Mouse (Mus musculus) heart, embryonic 16.5 days (tissue): ENCODE measurements around the gene Chrdl2. TPM values are rescaled to one million over a fixed set of nuclear protein-coding genes. Genes with fewer than 3 reads are reported as not detected.

Source experiments
- ATAC-seq: fragments of 200-750 bp; cut with Nextera tagmentation; replicated peaks from 2 replicates; pipeline ENCODE4 v1.8.0; 2017; ENCODE audit warnings: moderate number of reproducible peaks; ENCODE audit not compliant: insufficient read depth, low FRiP score; ENCODE audit errors: extremely low read depth
- H3K27ac ChIP-seq: fragments of 300-500 bp; sonication (generic); 2 replicates; pipeline ENCODE4 v1.5.1; 2014; ENCODE audit warnings: mild to moderate bottlenecking, low read length, control low read depth, moderate library complexity
- H3K27me3 ChIP-seq: fragments of 300-500 bp; sonication (generic); 2 replicates; pipeline ENCODE4 v1.6.1; 2014; ENCODE audit warnings: low read length, mixed read lengths; ENCODE audit not compliant: control insufficient read depth, insufficient read depth
- H3K36me3 ChIP-seq: fragments of 300-500 bp; sonication (generic); 2 replicates; pipeline ENCODE4 v1.6.1; 2014; ENCODE audit not compliant: control insufficient read depth, insufficient read depth
- H3K4me1 ChIP-seq: fragments of 300-500 bp; sonication (generic); 2 replicates; pipeline ENCODE4 v1.6.1; 2014; ENCODE audit warnings: low read length, mixed read lengths; ENCODE audit not compliant: control insufficient read depth, insufficient read depth
- H3K4me2 ChIP-seq: fragments of 300-500 bp; sonication (generic); 2 replicates; pipeline ENCODE4 v1.6.1; 2014; ENCODE audit warnings: low read depth, mild to moderate bottlenecking, control low read depth, low read length
- H3K4me3 ChIP-seq: fragments of 300-500 bp; sonication (generic); 2 replicates; pipeline ENCODE4 v1.5.1; 2014; ENCODE audit warnings: mild to moderate bottlenecking, control low read depth, low read length
- H3K9ac ChIP-seq: fragments of 300-500 bp; sonication (generic); 2 replicates; pipeline ENCODE4 v1.6.1; 2014; ENCODE audit warnings: low read length, control low read depth
- H3K9me3 ChIP-seq: fragments of 300-500 bp; sonication (generic); replicated peaks from 2 replicates; pipeline ENCODE4 v1.6.1; 2016; ENCODE audit warnings: low read length; ENCODE audit not compliant: control insufficient read depth
- WGBS: fragments of 180-500 bp; shearing (Covaris S2); extraction: QIAGEN DNeasy Blood & Tissue Kit; methylation state at CpG from one replicate; pipeline ENCODE4 v1.1.7; 2014; 5-methylcytosine and 5-hydroxymethylcytosine counted together
- polyA plus RNA-seq: library from polyadenylated mRNA; unstranded; fragments of >200 nt; fragmentation: Nextera tagmentation; extraction: Ambion mirVana; gene quantifications from 2 replicates; pipeline ENCODE4 v1.2.1, GENCODE M21; 2015

Chrdl2 gene
- polyA plus RNA-seq, 1 experiment from 2014 or later = not detected

DNA sequence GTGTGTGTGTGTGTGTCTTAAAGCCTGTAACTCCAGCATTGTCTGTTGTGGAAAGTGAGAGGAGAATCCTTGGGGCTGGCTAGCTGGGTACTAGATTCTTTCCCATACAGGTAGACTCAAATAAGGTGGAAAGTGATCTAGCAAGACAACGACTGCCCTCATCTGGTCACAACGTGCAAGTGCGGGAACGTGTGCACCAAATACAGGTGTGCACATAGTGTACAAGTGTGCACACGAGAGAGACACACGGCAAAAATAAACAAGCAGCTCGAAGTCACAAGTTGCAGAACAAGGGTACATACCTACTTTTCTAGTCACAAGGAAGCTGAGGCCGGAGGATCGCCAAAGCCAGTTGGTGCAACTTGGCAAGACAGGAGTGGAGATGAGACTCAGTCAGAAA, 2.2 kb upstream of the Chrdl2 start:
- Histone ChIP-seq H3K9ac (no peak overlapping the region), H3K4me3 (no peak overlapping the region), H3K4me1 (no peaks in the 10 kb centered on the region), H3K36me3 (no peaks in the 10 kb centered on the region), H3K27ac (no peak overlapping the region), H3K27me3 (peaks cover 48% of the 10 kb centered on the region), H3K4me2 (no peak overlapping the region), H3K9me3 (no peaks in the 10 kb centered on the region)
- ATAC-seq = no peak
- 49% methylated on average over 9 of the region's 9 CpGs for WGBS

DNA sequence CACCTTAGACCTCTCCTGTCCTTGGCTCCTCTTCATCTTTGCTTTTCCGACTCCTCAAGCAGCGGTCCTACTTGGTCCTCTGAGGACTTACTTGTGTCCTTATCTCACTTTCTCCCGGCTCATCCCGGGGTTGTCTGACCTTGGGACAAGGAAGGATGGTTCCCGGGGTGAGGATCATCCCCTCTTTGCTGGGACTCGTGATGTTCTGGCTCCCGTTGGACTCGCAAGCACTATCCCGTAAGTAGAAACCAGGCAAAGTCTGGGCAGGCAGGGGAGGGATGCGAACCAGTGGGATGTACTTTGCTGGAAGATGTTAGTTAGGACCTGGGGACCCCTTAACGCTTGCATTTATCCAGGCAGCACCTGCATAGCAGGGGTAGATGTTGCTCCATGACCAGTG, 439 bp downstream of the Chrdl2 start:
- H3K4me3 ChIP-seq = no peak overlapping the region
- no peak overlapping the region for H3K9ac ChIP-seq
- peak overlapping the region; percentile 74; the same call in 1 of the 2 replicates for H3K4me2 ChIP-seq
- no peaks in the 10 kb centered on the region for H3K9me3 ChIP-seq
- WGBS = 4% methylated on average over 11 of the region's 11 CpGs
- H3K4me1 ChIP-seq = no peaks in the 10 kb centered on the region
- H3K36me3 ChIP-seq = no peaks in the 10 kb centered on the region
- peaks cover 62% of the 10 kb centered on the region for H3K27me3 ChIP-seq
- no peak for ATAC-seq
- H3K27ac ChIP-seq = no peak overlapping the region

DNA sequence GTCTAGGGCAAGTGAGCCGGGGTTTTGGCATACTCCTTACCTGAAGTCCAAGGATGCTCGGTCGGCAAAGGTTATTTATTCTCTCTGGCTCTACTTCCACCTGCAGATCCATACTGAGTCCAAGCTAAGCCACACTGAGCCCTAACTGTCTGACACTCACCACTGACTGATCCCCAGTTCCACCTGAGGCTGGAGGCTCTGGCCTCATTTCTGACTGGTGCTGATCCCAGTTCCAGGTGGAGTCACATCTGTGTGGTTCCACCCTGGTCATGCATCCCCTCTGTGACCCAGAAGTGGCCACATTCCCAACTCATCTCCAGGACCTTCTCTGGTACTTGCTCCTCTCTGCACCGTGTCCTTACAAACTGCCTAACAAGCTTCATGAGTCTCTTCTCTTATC, 2.8 kb downstream of the Chrdl2 start:
- Histone ChIP-seq H3K27ac (no peak overlapping the region), H3K4me3 (no peak overlapping the region), H3K4me2 (no peak overlapping the region), H3K9me3 (no peaks in the 10 kb centered on the region), H3K27me3 (peaks cover 62% of the 10 kb centered on the region), H3K9ac (no peak overlapping the region), H3K36me3 (no peaks in the 10 kb centered on the region), H3K4me1 (no peaks in the 10 kb centered on the region)
- ATAC-seq = no peak
- 78% methylated on average over 4 of the region's 4 CpGs for WGBS

- Histone ChIP-seq H3K4me3 (no peak overlapping the region), H3K9me3 (no peaks in the 10 kb centered on the region), H3K4me1 (no peaks in the 10 kb centered on the region), H3K27me3 (peaks cover 53% of the 10 kb centered on the region), H3K4me2 (no peak overlapping the region), H3K27ac (no peak overlapping the region), H3K36me3 (no peaks in the 10 kb centered on the region), H3K9ac (no peak overlapping the region)
- ATAC-seq = 0 out of 2 replicates have a peak, but pooled peaks have one; percentile 28
- WGBS = 11% methylated on average over 11 of the region's 11 CpGs
Measured at GRCm38 (mm10) chr7:100009640-100010039, 3.7 kb downstream of the Chrdl2 start.

DNA sequence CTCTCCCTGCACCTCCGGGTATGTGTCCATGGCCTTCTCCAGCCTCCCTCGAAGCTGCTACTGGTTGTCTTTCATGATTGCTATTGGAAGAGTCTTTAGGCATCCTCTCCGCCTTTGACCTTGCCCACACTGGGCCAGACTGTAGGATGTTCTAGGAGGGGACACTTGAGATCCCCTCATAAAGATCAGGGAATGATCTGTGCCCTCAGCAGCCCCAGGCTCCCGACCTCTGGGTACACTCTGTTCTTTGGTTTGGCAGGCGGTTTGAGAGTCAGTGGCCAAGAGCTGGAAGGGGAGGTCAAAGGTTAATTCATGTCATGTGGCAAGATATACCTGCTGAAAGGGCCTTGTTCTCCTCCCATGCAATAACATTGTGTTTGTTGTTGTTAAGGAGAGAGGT, 4.7 kb downstream of the Chrdl2 start:
- ATAC-seq = no peak
- H3K9ac ChIP-seq = no peak overlapping the region
- no peaks in the 10 kb centered on the region for H3K4me1 ChIP-seq
- H3K4me3 ChIP-seq = no peak overlapping the region
- no peaks in the 10 kb centered on the region for H3K9me3 ChIP-seq
- 66% methylated on average over 5 of the region's 5 CpGs for WGBS
- no peak overlapping the region for H3K4me2 ChIP-seq
- peaks cover 43% of the 10 kb centered on the region for H3K27me3 ChIP-seq
- no peak overlapping the region for H3K27ac ChIP-seq
- no peaks in the 10 kb centered on the region for H3K36me3 ChIP-seq

GRCm38 (mm10) chr7:100012085-100012484, 6.1 kb downstream of the Chrdl2 start:
- no peaks in the 10 kb centered on the region for H3K9me3 ChIP-seq
- ATAC-seq = no peak
- H3K27ac ChIP-seq = no peak overlapping the region
- no peak overlapping the region for H3K4me3 ChIP-seq
- H3K27me3 ChIP-seq = peaks cover 31% of the 10 kb centered on the region
- no peak overlapping the region for H3K4me2 ChIP-seq
- no peak overlapping the region for H3K9ac ChIP-seq
- no peaks in the 10 kb centered on the region for H3K4me1 ChIP-seq
- 49% methylated on average over 8 of the region's 8 CpGs for WGBS
- H3K36me3 ChIP-seq = no peaks in the 10 kb centered on the region

GRCm38 (mm10) chr7:100012515-100012914, 6.5 kb downstream of the Chrdl2 start:
- Histone ChIP-seq H3K4me3 (no peak overlapping the region), H3K9me3 (no peaks in the 10 kb centered on the region), H3K4me2 (no peak overlapping the region), H3K9ac (no peak overlapping the region), H3K36me3 (no peaks in the 10 kb centered on the region), H3K4me1 (no peaks in the 10 kb centered on the region), H3K27me3 (peaks cover 27% of the 10 kb centered on the region), H3K27ac (no peak overlapping the region)
- no peak for ATAC-seq
- WGBS = 49% methylated on average over 6 of the region's 6 CpGs

- Histone ChIP-seq H3K27me3 (peaks cover 10% of the 10 kb centered on the region), H3K9me3 (no peaks in the 10 kb centered on the region), H3K4me3 (no peak overlapping the region), H3K9ac (no peak overlapping the region), H3K27ac (no peak overlapping the region), H3K4me1 (no peaks in the 10 kb centered on the region), H3K4me2 (no peak overlapping the region), H3K36me3 (no peaks in the 10 kb centered on the region)
- no peak for ATAC-seq
- 66% methylated on average over 8 of the region's 8 CpGs for WGBS
Measured at GRCm38 (mm10) chr7:100014123-100014600, 8.2 kb downstream of the Chrdl2 start.

DNA sequence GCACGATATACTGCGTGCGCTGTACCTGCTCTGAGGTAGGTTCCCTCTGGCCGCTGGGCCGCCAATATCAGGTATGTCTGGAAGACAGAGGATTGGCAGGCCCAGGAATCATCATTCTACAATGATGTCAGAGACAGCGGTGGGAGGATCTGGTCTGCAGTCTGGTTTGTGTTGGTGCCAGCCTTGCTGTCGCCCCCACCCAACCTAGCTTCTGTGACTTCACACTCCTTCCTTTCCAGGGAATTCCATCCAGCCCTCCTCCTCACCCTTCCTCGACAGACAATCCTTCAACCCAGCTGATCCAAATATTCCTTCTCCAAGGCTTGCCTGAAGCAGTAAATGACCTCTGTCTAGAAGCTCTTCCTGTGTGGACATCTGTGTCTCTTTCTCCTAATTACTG, 11.1 kb downstream of the Chrdl2 start:
- ATAC-seq = no peak
- Histone ChIP-seq H3K27me3 (no peaks in the 10 kb centered on the region), H3K9ac (no peak overlapping the region), H3K4me2 (no peak overlapping the region), H3K4me3 (no peak overlapping the region), H3K4me1 (no peaks in the 10 kb centered on the region), H3K9me3 (no peaks in the 10 kb centered on the region), H3K27ac (no peak overlapping the region), H3K36me3 (no peaks in the 10 kb centered on the region)
- 89% methylated on average over 8 of the region's 8 CpGs for WGBS
